Mouse (Mus musculus) heart, adult 2 months (tissue): ENCODE data around the gene Agxt2.

Source experiments
- CTCF ChIP-seq: fragments of 200-600 bp; IDR thresholded peaks from 2 replicates; pipeline ENCODE4 v1.8.1; 2022; ENCODE audit warnings: antibody characterized with exemption, mild to moderate bottlenecking, moderate library complexity
- EP300 ChIP-seq: fragments of 200-500 bp; IDR thresholded peaks from 2 replicates; pipeline ENCODE4 v1.6.1; 2011; ENCODE audit warnings: low read depth, low read length, control low read depth; ENCODE audit not compliant: insufficient read depth
- POLR2A ChIP-seq: fragments of 200-500 bp; IDR thresholded peaks from 2 replicates; pipeline ENCODE4 v1.6.1; 2011; ENCODE audit warnings: mild to moderate bottlenecking, low read depth, low read length, control low read depth; ENCODE audit not compliant: insufficient read depth

GRCm38 (mm10) chr15:10325080-10325479 lies 33.3 kb upstream of the Agxt2 start, which contains the start of gene Gm21973:
- TF ChIP-seq CTCF (no peak), POLR2A (no peak), EP300 (no peak)
